Mouse (Mus musculus) Patski (cell line): ENCODE results near the gene Figla. TPM values are rescaled to one million over a fixed set of nuclear protein-coding genes. Genes with fewer than 3 reads are reported as not detected.

Experiments
- ATAC-seq: fragments of 100-300 bp; one replicate; pipeline ENCODE4 v1.8.0; 2021
- CTCF ChIA-PET: fragments of 350-600 bp; sonication (Branson Sonifier 250); formaldehyde crosslinking; loops from one replicate; lab custom pipeline; 2022; ENCODE audit warnings: inconsistent platforms; lab: Charles Lee
- POLR2A ChIA-PET: fragments of 350-600 bp; sonication (Branson Sonifier 250); formaldehyde crosslinking; loops from one replicate; lab custom pipeline; 2022; ENCODE audit warnings: antibody characterized with exemption, inconsistent platforms; lab: Charles Lee
- DNase-seq: peaks from one replicate; pipeline ENCODE4 v3.0.0-alpha.2; 2011; ENCODE audit warnings: low read depth, low spot score
- H3K27me3 ChIP-seq: fragments of 371-371 bp; one replicate; pipeline ENCODE4 v1.5.1; 2021
- CTCF ChIP-seq: fragments of 100-300 bp; IDR thresholded peaks from one replicate; pipeline ENCODE4 v1.5.1; 2021
- in situ Hi-C: fragments of 300-500 bp; cut with MboI; formaldehyde crosslinking; loops from 3 replicates; pipeline ENCODE4 v1.11.1; 2018; ENCODE audit warnings: low pct_unique_long_range_greater_than_20kb, mixed read lengths
- polyA plus RNA-seq: library from polyadenylated mRNA; unstranded; gene quantifications from one replicate; pipeline ENCODE4 v1.2.3, GENCODE M21; 2021

Figla gene
- polyA plus RNA-seq, 1 experiment from 2014 or later: not detected

DNA sequence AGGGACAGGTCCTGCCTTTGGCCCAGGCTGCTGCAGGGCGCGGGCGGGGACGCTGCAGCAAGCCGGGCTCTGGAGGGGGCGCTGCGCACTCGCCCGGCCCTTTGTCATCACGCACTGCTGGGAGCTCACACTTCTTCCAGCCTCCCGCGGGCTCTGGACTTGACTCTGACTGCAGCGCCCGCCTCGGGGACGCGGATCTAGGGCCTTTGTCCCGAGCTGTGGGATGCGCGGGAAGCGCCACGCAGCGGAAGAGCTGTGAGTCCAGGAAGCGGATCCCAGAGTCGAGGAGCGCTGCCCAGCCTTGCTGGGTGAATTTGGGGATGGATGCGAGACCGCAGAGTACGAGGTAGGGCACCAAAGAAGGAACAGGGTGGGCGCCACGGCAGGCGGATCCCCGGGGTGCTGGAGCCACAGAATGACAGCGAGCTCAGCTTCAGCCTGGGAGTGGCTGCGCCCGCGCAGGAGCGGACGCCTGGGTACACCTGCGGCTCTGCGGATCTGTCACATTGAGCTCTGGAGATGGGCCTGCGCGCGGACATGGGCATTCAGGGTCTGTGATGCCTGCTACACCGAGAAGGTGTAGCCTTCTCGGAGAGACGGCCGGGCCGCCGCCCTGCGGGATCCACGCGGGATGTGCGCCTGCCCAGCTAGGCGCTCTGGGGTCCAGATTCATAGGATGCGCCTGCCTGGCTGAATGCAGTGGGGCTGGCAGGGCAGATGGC is 12.8 kb downstream of the Figla start, which contains the start of gene Add2:
TSS of gene Add2 (plus strand) at position 81 of the 722 bp plus-strand sequence.
- no peak for DNase-seq
- no peak for TF ChIP-seq CTCF
- peaks cover 5% of the 10 kb centered on the region for H3K27me3 ChIP-seq
- in situ Hi-C loops: loop anchor here (10.0 kb wide), 1 partner anchor 336 kb away; the partner anchor contains the start of gene Fam136a
- no peak for ATAC-seq
- ChIA-PET CTCF (no interaction called here), POLR2A (no interaction called here)

DNA sequence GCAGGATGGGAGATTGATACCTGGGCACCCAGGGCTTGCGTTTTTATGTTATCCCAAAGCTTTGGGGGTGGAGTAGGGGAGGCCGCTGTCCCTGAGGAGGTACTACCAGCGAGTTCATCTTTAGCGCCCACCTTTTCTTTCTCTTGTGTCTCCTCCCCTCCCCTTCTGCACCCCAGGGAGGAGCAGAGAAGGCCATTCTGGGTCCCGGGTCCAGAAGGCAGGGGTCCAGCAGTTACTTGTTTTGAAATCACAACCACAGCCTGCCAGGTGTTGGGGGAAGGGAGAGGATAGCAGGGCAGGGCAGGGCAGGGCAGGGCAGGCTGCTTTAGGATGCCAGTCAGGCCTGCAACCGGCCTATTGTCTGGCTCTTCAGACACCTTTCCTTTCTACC is 13.3 kb downstream of the Figla start:
- ChIA-PET POLR2A (no interaction called here), CTCF (no interaction called here)
- no peak for TF ChIP-seq CTCF
- in situ Hi-C loops: loop anchor here (10.0 kb wide), 1 partner anchor 335 kb away; the partner anchor contains the start of gene Fam136a
- H3K27me3 ChIP-seq: peaks cover 5% of the 10 kb centered on the region
- DNase-seq (no peak), ATAC-seq (no peak)

DNA sequence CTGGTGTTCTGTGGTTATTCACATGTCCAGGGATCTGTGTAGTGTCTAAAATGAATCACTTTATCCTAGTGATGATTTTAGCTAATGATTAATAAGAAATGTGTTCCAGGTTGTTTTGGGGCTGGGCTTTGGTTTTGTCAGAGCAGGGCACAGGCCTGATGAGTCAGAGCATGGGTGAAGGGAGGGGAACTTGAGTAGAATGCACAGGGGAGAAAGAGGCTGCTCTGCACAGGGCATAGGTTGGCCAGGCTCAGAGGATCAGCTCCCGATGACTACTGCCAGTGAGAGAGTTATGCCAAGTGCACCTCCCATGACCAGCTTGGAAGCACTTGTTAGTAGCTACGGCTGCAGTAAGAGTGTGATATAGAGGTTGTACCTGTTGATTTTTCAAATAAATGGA is 15.6 kb downstream of the Figla start:
- peak; percentile 93 for DNase-seq
- POLR2A ChIA-PET: no interaction called here
- no peak for TF ChIP-seq CTCF
- in situ Hi-C loops: no loop called here
- CTCF ChIA-PET: interaction anchor here (1.1 kb wide), 1 partner anchor 12 kb away, joined by 3 read pairs; no protein-coding TSS in a partner anchor
- H3K27me3 ChIP-seq: peaks cover 5% of the 10 kb centered on the region
- ATAC-seq: peak; percentile 96

DNA sequence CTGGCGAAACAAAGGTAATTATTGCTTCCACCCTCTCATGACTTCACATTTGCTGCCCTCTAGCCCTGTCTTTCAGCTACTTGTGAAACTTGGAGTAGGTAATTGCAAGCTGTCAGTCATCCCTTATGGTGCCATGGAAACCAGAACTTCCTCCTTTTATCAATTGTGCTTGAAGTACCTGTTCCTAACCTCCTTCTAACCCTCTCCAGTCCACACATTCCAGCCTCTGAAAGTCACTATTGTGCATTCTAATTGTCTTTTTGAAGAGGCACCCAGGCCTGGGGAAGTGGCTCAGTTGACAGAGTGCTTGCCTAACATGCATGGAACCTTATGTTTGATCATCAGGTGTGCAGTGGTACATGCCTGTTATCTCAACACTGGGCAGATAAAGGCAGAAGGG is 17.7 kb downstream of the Figla start:
- POLR2A ChIA-PET: no interaction called here
- H3K27me3 ChIP-seq: peaks cover 5% of the 10 kb centered on the region
- CTCF ChIA-PET: no interaction called here
- no peak for ATAC-seq
- in situ Hi-C loops: no loop called here
- no peak for DNase-seq
- TF ChIP-seq CTCF: no peak

DNA sequence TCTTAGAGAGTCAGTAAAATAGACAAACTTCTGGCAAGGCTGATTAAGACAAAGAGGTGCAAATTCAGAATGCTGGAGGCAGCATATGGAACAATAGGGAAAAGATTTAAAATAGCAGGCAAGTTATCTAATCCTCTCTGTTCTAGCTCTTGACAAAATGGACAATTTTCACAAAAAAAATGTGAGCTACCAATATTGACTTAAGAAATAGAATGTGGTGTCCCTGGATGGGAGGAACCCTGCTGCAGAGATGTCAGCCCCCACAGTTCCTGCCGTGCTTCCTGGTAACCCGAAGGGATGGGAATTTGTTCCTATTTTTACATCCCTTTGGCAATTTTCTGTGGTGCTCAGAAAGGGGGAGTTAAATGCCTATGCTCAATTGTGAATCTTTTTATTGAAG is 22.9 kb downstream of the Figla start:
- POLR2A ChIA-PET: no interaction called here
- in situ Hi-C loops: no loop called here
- H3K27me3 ChIP-seq: peaks cover 7% of the 10 kb centered on the region

DNA sequence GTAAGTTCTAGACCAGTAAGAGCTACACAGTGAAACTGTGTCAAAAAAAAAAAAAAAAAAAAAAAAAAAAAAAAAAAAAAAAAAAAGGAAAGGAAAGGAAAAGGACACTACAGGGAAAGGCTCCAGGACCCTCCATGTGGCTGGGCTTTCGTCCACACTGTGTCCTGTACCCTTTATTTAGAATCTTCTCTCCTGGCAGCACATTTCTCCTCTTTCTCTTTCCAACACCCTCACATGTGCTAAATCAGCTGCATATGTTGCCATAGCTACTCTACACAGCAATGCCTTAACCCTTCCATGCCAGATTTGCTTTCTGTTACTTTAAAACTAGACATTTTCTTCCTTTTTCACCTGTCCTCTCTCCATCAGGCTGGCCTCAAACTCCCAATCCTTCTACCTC is 24.2 kb downstream of the Figla start:
- POLR2A ChIA-PET: no interaction called here
- H3K27me3 ChIP-seq: peaks cover 7% of the 10 kb centered on the region
- no peak for DNase-seq
- ATAC-seq: no peak
- TF ChIP-seq CTCF: no peak
- CTCF ChIA-PET: no interaction called here
- in situ Hi-C loops: no loop called here

More for the DNA sequence above, 22.9 kb downstream of the Figla start:
- TF ChIP-seq CTCF: no peak
- ATAC-seq (no peak), DNase-seq (no peak)
- CTCF ChIA-PET: no interaction called here

DNA sequence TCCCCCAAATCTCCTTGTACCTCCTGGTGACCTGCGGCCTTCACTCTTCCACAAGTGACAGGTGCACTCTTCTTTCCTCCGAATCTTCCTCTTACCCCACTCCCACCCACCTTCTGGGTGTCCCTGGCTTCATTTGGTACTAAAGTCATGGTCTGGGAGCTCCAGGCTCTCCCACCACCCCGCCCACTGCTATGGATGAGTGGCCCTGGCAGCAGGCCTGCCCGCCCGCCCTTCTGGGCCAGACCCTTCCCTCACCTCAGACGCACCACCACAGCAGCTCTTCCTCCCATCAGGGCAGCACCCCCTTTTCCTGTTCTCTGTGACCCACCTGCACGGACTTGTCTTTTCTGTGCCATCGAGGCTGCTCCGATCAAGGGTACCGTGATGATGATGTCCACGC is 31.5 kb downstream of the Figla start:
- H3K27me3 ChIP-seq: peaks cover 8% of the 10 kb centered on the region
- CTCF ChIA-PET: no interaction called here
- POLR2A ChIA-PET: interaction anchor here (0.9 kb wide), 1 partner anchor 30 kb away, joined by 3 read pairs; no protein-coding TSS in a partner anchor
- DNase-seq (no peak), ATAC-seq (no peak)
- TF ChIP-seq CTCF: no peak
- in situ Hi-C loops: no loop called here

DNA sequence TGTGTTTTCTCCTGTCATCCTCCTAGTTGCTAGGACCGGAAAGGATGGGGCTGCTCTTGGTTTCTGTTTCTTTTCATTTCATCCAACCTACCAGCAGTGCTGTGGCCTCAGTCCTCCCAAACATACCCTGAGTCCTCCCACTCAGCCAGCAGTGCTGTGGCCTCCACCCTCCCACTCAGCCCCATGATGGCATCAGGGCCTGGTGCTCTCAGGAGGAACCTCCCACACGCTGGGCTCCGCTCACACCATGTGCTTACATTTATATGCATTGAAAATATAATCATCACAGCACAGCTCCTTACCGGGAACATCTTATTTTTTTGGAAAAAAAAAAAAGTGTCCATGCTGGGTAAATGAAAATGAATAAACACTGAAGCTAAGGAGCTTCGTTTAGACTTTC is 32.5 kb downstream of the Figla start:
- ChIA-PET CTCF (no interaction called here), POLR2A (no interaction called here)
- peaks cover 8% of the 10 kb centered on the region for H3K27me3 ChIP-seq
- no peak for TF ChIP-seq CTCF
- ATAC-seq (no peak), DNase-seq (no peak)
- in situ Hi-C loops: no loop called here

DNA sequence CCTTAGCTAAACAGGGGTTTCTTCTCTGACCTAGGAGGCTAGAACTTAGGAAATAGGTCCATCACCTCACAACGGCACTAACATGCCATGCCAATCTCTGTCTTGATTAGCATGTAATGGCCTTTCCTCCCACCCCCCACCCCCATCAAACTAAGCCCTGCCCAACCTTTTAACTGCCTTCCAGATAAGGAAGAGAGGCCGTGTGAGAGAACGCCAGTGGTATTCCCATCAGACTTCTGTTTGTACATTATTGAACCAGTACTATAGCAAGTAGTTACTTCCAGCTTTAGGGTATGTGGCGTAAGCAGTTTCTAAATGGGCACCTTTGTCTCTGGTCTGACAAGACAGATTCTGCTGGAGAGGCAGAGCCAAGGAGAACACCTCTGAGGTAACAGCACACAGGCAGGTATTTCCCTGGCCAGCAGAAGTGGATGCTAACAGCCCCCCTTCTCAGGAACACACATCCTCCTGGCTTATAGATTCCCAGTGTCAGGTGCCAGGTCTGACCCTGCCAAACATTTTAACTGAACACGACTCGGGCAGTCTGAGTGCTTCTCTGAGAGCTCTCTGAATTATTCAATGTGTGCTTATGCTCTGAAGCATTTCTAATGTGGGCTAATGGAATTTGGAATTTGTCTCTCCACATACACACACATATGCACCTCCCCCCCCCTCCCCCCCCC is 34.8 kb downstream of the Figla start:
- TF ChIP-seq CTCF: no peak
- in situ Hi-C loops: no loop called here
- POLR2A ChIA-PET: no interaction called here
- DNase-seq: no peak
- peaks cover 13% of the 10 kb centered on the region for H3K27me3 ChIP-seq
- ATAC-seq: no peak
- CTCF ChIA-PET: interaction anchor here (1.8 kb wide), 1 partner anchor 24 kb away, joined by 6 read pairs; no protein-coding TSS in a partner anchor

DNA sequence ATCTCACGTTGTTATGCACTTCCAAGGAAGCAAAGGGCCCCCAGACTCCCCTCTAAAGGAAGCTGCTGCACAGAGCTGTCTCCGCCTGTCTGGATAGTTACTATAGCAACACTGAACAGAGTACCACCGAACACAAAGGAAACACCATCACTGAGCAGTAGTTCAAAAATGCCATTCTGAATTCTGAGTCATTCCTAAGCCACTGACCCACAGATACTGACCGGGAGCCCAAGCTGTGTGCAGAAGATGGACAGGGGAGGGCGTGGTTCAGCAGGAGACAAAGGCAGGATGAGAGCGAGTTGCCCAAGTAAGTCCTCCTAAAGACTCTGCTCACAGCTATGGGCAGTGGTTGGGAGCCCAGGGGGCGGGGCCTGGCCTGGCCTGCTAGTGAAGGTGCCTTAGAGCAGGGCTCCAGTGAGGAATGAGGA is 36.1 kb downstream of the Figla start:
- in situ Hi-C loops: no loop called here

DNA sequence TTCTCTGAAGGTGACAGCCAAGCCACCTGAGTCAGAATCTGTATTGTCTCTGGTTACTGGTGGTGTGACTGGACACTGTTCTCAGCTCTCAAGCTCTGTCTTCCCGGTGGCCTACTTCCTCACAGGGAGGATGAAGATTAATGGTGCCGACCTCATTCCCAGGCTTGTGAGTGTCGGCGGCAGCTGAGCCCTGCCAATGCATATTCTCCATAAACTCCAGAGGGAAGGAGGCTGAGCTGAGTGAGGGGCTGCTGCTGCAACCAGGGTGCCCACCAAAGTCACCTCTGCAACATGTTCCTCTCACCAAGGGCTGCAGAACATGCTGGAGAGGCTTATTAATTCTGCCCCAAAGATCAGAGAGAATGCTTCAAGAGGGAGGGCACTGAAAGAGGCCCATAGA is 36.6 kb downstream of the Figla start:
- no peak for DNase-seq
- peaks cover 5% of the 10 kb centered on the region for H3K27me3 ChIP-seq
- CTCF ChIA-PET: no interaction called here
- POLR2A ChIA-PET: no interaction called here
- no peak for ATAC-seq
- in situ Hi-C loops: no loop called here
- no peak for TF ChIP-seq CTCF

More for the DNA sequence above, 36.1 kb downstream of the Figla start:
- no peak for DNase-seq
- no peak for TF ChIP-seq CTCF
- ChIA-PET POLR2A (no interaction called here), CTCF (no interaction called here)
- H3K27me3 ChIP-seq: peaks cover 5% of the 10 kb centered on the region
- peak; percentile 36 for ATAC-seq
